Mouse (Mus musculus) hindbrain, embryonic 13.5 days (tissue): Measurements from ENCODE around the gene Mgst3. TPM values are rescaled to one million over a fixed set of nuclear protein-coding genes. Genes with fewer than 3 reads are reported as not detected.

Experiments used
- ATAC-seq: fragments of 200-750 bp; cut with Nextera tagmentation; 2 replicates; pipeline ENCODE4 v1.8.0; 2017; ENCODE audit warnings: moderate TSS enrichment; ENCODE audit not compliant: low FRiP score
- H3K27ac ChIP-seq: fragments of 300-500 bp; sonication (generic); 2 replicates; pipeline ENCODE4 v1.5.1; 2015; ENCODE audit warnings: inconsistent platforms, mild to moderate bottlenecking, moderate library complexity
- H3K27me3 ChIP-seq: fragments of 300-500 bp; sonication (generic); 2 replicates; pipeline ENCODE4 v1.6.1; 2015; ENCODE audit warnings: mild to moderate bottlenecking, inconsistent platforms
- H3K36me3 ChIP-seq: fragments of 300-500 bp; sonication (generic); 2 replicates; pipeline ENCODE4 v1.6.1; 2015; ENCODE audit warnings: mild to moderate bottlenecking, inconsistent platforms
- H3K4me1 ChIP-seq: fragments of 300-500 bp; sonication (generic); replicated peaks from 2 replicates; pipeline ENCODE4 v1.6.1; 2015; ENCODE audit warnings: inconsistent platforms
- H3K4me2 ChIP-seq: fragments of 300-500 bp; sonication (generic); 2 replicates; pipeline ENCODE4 v1.6.1; 2015; ENCODE audit warnings: inconsistent platforms, mild to moderate bottlenecking, moderate library complexity
- H3K4me3 ChIP-seq: fragments of 300-500 bp; sonication (generic); 2 replicates; pipeline ENCODE4 v1.5.1; 2015; ENCODE audit warnings: mild to moderate bottlenecking, inconsistent platforms
- H3K9ac ChIP-seq: fragments of 300-500 bp; sonication (generic); 2 replicates; pipeline ENCODE4 v1.6.1; 2015; ENCODE audit warnings: mild to moderate bottlenecking, inconsistent platforms
- H3K9me3 ChIP-seq: fragments of 300-500 bp; sonication (generic); 2 replicates; pipeline ENCODE4 v1.6.1; 2016; ENCODE audit warnings: inconsistent platforms
- WGBS: fragments of 180-500 bp; shearing (Covaris S2); methylation state at CpG from one replicate; pipeline ENCODE4 v1.1.7; 2015; 5-methylcytosine and 5-hydroxymethylcytosine counted together
- polyA plus RNA-seq: library from polyadenylated mRNA; unstranded; fragments of >200 nt; fragmentation: Nextera tagmentation; extraction: Ambion mirVana; gene quantifications from 2 replicates; pipeline ENCODE4 v1.2.1, GENCODE M21; 2015

The Mgst3 gene
- polyA plus RNA-seq, 1 experiment from 2014 or later, result 105 TPM

DNA sequence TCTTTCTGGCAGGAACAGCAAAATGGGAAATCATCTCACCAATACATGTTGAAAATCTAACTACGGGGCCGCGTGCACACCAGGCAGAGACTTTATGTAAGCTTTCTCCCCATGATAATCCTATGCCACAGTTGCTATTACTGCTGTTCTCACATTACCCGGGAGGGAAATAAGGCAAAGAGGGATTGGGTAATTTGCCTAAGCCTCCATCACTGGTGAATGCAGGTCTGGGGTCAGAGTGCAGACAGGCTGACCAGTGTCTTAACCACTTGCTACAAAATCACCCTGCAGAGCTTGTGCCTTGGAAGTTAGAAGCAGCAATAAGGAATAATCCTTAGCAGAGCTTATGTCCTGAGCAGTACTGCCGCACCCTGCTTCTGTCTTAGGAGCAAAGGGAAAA lies 8.0 kb downstream of the Mgst3 start:
- Histone ChIP-seq H3K27ac (no peak overlapping the region), H3K27me3 (peaks cover 7% of the 10 kb centered on the region; the same call in 1 of the 2 replicates), H3K4me2 (no peak overlapping the region), H3K36me3 (no peaks in the 10 kb centered on the region), H3K9ac (no peak overlapping the region), H3K4me3 (no peak overlapping the region), H3K9me3 (no peaks in the 10 kb centered on the region), H3K4me1 (peaks cover 5% of the 10 kb centered on the region)
- 80% methylated on average over 5 of the region's 5 CpGs for WGBS
- no peak for ATAC-seq

DNA sequence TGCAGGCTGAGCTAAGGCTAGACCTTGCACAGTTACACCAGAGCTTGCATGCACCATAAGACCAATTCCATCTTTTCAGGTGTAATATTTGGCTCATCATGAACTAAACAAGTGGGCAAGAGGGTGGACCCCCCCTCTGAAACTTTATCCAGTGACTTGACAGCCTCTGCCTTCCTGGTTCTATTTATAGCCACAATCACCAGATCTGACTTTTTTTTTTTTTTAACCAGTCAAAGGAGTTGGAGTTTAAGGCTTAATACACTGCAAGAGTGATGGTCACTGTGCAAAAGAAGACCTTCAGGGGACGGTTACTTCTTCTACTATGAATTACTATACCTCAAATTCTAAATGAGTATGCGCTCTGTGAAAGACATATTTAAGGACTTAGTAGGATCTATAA lies 8.4 kb downstream of the Mgst3 start:
- H3K9ac ChIP-seq, result no peak overlapping the region
- peaks cover 5% of the 10 kb centered on the region for H3K4me1 ChIP-seq
- H3K9me3 ChIP-seq, result no peaks in the 10 kb centered on the region
- no peaks in the 10 kb centered on the region for H3K36me3 ChIP-seq
- WGBS, result 93% methylated on average over 2 of the region's 2 CpGs
- peaks cover 5% of the 10 kb centered on the region; the same call in 1 of the 2 replicates for H3K27me3 ChIP-seq
- no peak overlapping the region for H3K4me2 ChIP-seq
- ATAC-seq, result no peak
- H3K4me3 ChIP-seq, result no peak overlapping the region
- no peak overlapping the region for H3K27ac ChIP-seq

DNA sequence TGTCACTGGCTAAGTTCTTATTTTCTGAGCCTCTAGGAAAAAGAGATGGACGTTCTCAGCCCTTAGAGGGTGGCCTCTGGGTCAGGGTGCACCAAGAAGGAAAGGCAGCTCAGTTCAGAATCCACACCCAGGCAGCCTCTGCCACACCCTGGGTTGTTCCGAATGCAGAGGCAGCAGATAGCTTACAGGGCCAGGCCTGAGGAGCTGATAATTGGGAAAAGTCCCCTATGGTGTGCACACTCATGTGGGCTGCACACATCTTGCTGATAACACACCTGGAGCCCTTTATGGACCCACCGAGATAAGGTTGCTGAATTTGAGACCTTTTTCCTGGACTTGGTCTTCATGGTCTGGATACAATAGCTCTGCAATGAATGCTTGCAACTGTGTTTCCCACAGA lies 9.5 kb downstream of the Mgst3 start:
- Histone ChIP-seq H3K4me1 (peaks cover 5% of the 10 kb centered on the region), H3K4me2 (no peak overlapping the region), H3K9ac (no peak overlapping the region), H3K27ac (no peak overlapping the region), H3K27me3 (peaks cover 5% of the 10 kb centered on the region; the same call in 1 of the 2 replicates), H3K4me3 (no peak overlapping the region), H3K9me3 (no peaks in the 10 kb centered on the region), H3K36me3 (no peaks in the 10 kb centered on the region)
- no peak for ATAC-seq
- 67% methylated on average over 3 of the region's 3 CpGs for WGBS

DNA sequence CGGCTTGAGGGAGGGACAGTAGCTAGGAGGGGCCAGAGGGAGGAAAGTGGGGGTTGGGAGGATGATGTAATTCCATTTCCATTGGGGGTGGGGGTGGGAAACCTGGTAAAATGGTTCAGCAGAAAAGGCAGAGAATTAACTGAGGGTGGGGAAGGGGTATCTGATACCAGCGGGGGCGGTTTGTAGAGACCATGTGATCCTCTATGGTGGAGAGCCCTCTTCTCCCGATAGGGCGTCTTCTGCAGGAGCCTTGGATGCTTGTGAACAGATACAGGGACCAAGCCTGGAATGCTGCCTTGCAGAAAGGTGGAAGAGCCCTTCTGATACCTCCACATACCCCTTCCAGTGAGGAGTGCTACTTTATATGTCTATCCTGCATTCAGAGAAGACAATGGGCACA lies 10.5 kb downstream of the Mgst3 start:
- Histone ChIP-seq H3K27me3 (no peaks in the 10 kb centered on the region), H3K4me2 (no peak overlapping the region), H3K9me3 (no peaks in the 10 kb centered on the region), H3K27ac (no peak overlapping the region), H3K36me3 (no peaks in the 10 kb centered on the region), H3K4me1 (peaks cover 5% of the 10 kb centered on the region), H3K4me3 (no peak overlapping the region), H3K9ac (no peak overlapping the region)
- WGBS, result 77% methylated on average over 5 of the region's 5 CpGs
- no peak for ATAC-seq

DNA sequence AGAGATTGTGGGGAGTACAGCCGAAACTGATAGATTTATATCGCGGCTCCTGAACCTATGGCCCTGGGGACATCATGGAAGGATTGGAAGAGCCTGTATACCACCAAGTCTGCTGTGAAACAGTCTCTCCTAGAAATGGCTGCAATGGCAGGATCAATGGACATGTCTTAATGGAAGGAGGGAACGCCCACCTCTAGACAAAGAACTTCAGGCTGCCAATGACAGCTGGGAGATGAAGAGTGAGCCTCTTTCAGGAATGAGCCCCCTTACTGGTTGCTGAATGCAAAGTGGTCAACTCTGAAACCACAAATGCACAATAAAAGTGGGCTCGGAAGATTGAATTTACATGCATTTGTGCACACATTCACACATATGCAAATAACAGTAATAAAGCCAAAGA lies 10.9 kb downstream of the Mgst3 start:
- H3K9me3 ChIP-seq, result no peaks in the 10 kb centered on the region
- WGBS, result 73% methylated on average over 5 of the region's 5 CpGs
- no peak for ATAC-seq
- no peaks in the 10 kb centered on the region for H3K36me3 ChIP-seq
- H3K9ac ChIP-seq, result no peak overlapping the region
- no peak overlapping the region for H3K4me3 ChIP-seq
- no peak overlapping the region for H3K4me2 ChIP-seq
- peaks cover 5% of the 10 kb centered on the region for H3K4me1 ChIP-seq
- H3K27ac ChIP-seq, result no peak overlapping the region
- no peaks in the 10 kb centered on the region for H3K27me3 ChIP-seq

DNA sequence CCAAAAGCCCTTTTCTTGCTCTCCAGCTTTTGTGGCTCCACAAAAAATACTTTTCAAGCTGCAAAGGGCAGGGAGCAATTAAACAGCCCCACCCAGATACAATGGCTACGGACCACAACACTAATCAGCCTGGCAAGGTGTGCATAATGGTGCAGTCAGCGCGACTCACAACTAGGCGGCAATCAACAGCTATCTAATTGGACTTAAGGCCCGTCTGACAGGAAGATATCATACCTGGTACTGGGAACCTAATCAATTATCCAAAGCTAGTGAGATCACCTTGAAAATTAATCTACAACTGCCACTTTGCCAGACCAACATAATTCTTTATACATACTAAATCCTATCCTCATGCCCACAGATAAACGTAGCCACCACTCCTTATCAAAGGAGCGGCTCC lies 11.3 kb downstream of the Mgst3 start:
- Histone ChIP-seq H3K4me2 (no peak overlapping the region), H3K27me3 (no peaks in the 10 kb centered on the region), H3K4me1 (peaks cover 7% of the 10 kb centered on the region), H3K4me3 (no peak overlapping the region), H3K27ac (no peak overlapping the region), H3K9me3 (no peaks in the 10 kb centered on the region), H3K36me3 (peaks cover 2% of the 10 kb centered on the region; the same call in 1 of the 2 replicates), H3K9ac (no peak overlapping the region)
- ATAC-seq, result no peak
- 86% methylated on average over 7 of the region's 7 CpGs for WGBS

DNA sequence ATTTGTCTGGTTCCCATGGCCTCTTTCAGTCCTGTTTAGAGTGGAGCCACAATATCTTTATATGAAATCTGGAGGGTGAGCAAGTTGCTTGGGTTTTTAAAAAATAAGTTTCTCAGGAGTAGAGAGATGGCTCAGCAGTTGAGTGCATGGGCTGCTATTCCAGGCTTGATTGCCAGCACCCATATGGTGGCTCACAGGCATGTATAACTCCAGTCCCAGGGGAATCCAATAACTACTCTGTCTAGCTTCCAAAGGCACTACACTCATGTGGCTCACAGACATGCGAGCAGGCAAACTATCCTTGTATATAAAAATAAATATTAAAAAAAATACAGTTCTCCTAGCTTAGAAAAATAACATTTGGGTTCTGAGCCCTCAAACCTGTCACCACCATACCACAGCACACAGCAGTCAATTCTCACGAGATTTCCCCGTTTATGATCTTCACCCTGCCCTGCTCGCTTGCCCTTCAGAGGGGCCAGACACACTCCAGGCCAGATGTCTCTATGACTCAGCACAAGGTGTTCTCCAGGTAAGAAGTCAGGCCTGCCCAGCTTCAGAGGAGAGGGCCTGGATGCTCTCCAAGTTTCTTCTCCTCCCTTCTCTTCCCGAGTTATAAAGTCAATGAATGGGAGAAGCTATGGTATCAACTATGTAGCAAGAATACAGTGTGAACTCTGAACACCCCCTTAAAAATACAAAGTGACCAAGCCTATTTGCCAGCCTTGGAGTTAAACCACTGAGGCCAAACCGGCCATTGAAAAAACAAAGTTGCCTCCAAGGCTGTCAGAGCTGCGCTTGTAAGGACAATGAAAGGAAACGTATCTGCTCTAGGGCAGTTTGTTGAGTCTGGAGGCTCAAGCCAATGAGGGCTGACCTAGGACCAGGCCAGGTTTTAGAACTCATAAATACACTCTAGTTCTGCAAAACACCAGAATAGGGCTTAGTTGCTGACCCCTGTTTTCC lies 12.3 kb downstream of the Mgst3 start:
- WGBS, result 91% methylated on average over 8 of the region's 8 CpGs
- H3K4me3 ChIP-seq, result no peak overlapping the region
- H3K27ac ChIP-seq, result no peak overlapping the region
- H3K36me3 ChIP-seq, result peaks cover 11% of the 10 kb centered on the region
- peaks cover 9% of the 10 kb centered on the region for H3K4me1 ChIP-seq
- no peaks in the 10 kb centered on the region for H3K9me3 ChIP-seq
- H3K9ac ChIP-seq, result no peak overlapping the region
- H3K27me3 ChIP-seq, result no peaks in the 10 kb centered on the region; the same call in 1 of the 2 replicates
- ATAC-seq, result no peak
- H3K4me2 ChIP-seq, result no peak overlapping the region

DNA sequence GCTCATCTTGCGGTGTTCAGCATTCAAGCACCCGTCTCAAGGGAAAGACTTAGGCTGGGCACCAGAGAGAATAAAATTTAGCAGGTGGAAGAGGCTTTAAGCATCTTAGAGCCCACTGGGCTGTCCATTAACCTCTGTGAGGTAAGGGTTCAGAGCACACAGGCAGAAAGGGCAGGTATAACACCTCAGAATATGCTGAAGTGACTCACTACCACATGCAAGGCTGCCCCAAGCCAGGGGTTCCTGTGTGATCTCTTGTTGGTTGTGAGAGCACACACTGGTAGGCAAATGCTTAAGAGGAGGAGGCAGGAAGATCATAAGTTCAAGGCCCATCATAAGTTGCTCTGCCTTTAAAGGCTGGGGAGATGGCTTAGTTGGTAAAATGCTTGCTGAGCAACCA lies 13.4 kb downstream of the Mgst3 start:
- H3K4me1 ChIP-seq, result peaks cover 9% of the 10 kb centered on the region
- H3K27ac ChIP-seq, result no peak overlapping the region
- no peak for ATAC-seq
- H3K4me3 ChIP-seq, result no peak overlapping the region
- H3K36me3 ChIP-seq, result peaks cover 22% of the 10 kb centered on the region
- no peak overlapping the region for H3K4me2 ChIP-seq
- no peak overlapping the region for H3K9ac ChIP-seq
- peaks cover 3% of the 10 kb centered on the region; the same call in 1 of the 2 replicates for H3K27me3 ChIP-seq
- 94% methylated on average over 2 of the region's 2 CpGs for WGBS
- H3K9me3 ChIP-seq, result no peaks in the 10 kb centered on the region

DNA sequence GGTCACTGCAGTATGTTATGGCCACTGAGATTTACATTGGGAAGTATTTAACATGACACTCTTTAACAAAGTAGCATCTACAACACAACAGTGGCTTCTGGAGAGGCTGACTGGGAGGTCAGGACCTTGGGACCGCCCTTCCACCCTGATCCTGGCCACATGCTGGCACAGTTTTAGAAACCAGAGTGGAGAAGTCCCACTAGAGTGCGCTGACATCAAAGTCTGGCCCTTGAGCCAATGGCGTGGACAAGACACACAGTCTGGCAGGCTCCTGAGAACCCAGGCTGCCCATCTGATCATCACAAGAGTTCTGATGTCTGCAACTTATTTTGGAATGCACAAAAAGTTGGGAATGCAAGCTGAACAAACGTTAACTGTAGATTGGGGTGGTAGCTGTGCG lies 13.9 kb downstream of the Mgst3 start:
- Histone ChIP-seq H3K36me3 (peaks cover 22% of the 10 kb centered on the region), H3K9me3 (no peaks in the 10 kb centered on the region), H3K4me1 (peaks cover 9% of the 10 kb centered on the region), H3K4me3 (no peak overlapping the region), H3K27me3 (peaks cover 5% of the 10 kb centered on the region), H3K9ac (no peak overlapping the region), H3K27ac (no peak overlapping the region), H3K4me2 (no peak overlapping the region)
- WGBS, result 69% methylated on average over 5 of the region's 5 CpGs
- no peak for ATAC-seq

DNA sequence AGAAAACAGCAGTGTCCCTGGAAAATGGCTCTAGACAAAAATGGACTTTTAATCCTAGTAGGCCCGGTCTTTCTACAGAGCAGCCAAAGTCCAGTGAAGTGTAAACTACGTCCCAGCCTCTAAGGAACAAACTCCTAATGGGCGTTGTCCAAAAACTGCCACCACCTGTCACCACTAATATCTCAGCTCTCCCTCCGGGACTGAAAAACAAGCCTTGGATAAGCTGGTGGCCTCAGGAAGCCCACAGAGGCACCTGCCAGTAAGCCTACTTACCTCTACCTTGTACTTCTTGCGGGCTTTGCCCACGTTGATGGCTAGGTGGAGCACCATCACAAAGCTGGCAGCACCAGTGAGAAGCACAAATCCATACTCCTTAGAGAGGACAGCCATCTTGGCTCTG lies 15.6 kb downstream of the Mgst3 start:
- Histone ChIP-seq H3K36me3 (peaks cover 27% of the 10 kb centered on the region), H3K4me2 (no peak overlapping the region), H3K27me3 (peaks cover 10% of the 10 kb centered on the region), H3K4me3 (no peak overlapping the region), H3K4me1 (peaks cover 15% of the 10 kb centered on the region), H3K9ac (no peak overlapping the region), H3K9me3 (no peaks in the 10 kb centered on the region), H3K27ac (no peak overlapping the region)
- ATAC-seq, result no peak
- 82% methylated on average over 6 of the region's 6 CpGs for WGBS

DNA sequence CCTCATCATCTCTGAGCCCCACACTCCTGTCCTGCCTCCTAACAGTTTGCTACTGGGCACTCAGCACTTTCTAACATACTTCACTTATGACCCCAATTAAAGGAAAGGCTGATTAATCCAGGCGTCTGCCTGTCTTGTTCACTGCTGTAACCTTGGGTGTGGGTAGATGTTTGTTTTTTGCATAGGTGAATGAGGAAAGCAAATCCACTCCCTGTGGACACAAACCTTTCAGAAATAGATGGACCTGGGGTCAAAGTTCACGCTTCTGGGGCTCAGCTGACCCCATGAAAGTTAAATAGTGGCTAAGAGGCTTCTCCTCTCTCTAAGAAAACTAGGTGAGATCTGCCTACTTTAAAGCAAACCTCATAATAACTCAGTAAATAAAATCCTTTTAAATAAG lies 18.7 kb downstream of the Mgst3 start:
- 64% methylated on average over 2 of the region's 2 CpGs for WGBS
- Histone ChIP-seq H3K4me1 (peaks cover 11% of the 10 kb centered on the region), H3K36me3 (peaks cover 43% of the 10 kb centered on the region), H3K9me3 (no peaks in the 10 kb centered on the region), H3K4me3 (no peak overlapping the region), H3K4me2 (no peak overlapping the region), H3K27ac (no peak overlapping the region), H3K9ac (no peak overlapping the region), H3K27me3 (peaks cover 10% of the 10 kb centered on the region)
- no peak for ATAC-seq

DNA sequence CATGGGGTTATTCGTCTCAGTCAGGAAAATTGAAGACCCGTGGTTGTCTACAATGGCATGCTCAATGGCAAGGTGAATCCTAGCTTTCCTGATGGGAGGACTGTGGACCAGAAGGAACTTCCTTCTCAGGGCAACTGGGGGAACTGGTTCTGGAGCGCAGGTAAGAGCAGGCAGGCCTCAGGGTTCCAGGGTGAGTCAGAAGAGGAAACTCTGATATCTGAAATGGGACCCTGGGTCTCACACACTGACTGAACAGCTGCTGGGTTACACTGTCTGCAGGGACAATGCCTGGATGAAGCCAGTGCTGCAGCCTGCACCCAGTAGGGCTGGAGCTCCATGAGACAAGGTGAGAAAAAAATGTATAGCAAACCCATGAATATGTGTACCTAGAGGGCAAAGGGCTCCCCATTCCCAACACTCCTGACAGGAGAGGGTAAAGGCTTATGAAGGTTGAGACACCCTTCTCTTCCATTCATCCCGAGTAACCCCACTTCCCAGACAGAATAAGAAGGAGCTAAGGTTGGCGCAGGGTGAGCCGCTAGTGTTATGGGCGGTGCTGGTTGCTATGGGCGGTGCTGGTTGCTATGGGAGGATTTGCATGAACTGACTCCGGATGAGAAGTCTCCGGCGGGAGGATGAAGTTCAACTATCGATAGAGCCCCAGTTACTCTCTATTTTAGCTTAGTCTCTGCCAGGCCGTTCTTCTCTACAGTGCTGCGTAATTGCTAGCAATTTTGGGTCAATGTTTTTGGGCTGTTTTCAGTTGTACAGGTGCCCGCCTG lies 19.4 kb downstream of the Mgst3 start:
- no peak for ATAC-seq
- Histone ChIP-seq H3K9ac (no peak overlapping the region), H3K9me3 (no peaks in the 10 kb centered on the region), H3K27ac (no peak overlapping the region), H3K36me3 (peaks cover 43% of the 10 kb centered on the region), H3K4me2 (no peak overlapping the region), H3K4me3 (no peak overlapping the region), H3K27me3 (peaks cover 10% of the 10 kb centered on the region), H3K4me1 (peaks cover 11% of the 10 kb centered on the region)
- WGBS, result 21% methylated on average over 15 of the region's 15 CpGs
